Mouse (Mus musculus): ENCODE data around the gene Hsd17b3. TPM values are rescaled to one million over a fixed set of nuclear protein-coding genes. Genes with fewer than 3 reads are reported as not detected.

The Hsd17b3 gene
- polyA plus RNA-seq, 1 experiment from 2014 or later = not detected

DNA sequence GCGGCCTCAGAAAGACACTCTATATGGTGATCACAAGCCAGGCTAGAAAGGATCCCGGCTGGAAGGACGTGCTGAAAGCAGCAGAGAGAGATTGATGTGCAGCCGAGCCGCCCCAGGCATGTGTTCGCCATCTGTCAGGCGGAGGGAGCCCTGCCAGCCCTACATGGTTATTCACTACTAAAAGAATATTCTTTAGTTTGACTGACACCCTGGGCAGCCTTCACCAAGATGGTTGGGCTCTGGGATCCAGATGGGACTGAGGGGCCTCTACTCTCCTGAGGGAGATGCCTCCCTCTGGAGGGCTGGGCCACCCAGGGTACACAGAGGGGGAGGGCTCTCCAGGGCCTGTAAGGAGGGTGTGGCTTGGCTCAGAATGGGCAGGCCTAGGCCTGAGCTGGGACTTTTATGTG lies 68.1 kb downstream of the Hsd17b3 start:
- Histone ChIP-seq H3K4me1 (replicated peaks) (no peaks in the 10 kb centered on the region), H3K9me3 (replicated peaks) (no peaks in the 10 kb centered on the region), H3K4me2 (no peak overlapping the region), H3K9ac (no peak overlapping the region), H3K4me3 (replicated peaks) (no peak overlapping the region), H3K27ac (replicated peaks) (no peak overlapping the region), H3K27me3 (no peaks in the 10 kb centered on the region), H3K36me3 (replicated peaks) (no peaks in the 10 kb centered on the region)
- ATAC-seq (ENCODE audit: insufficient read depth) = no peak
- 54% methylated on average over 7 of the region's 7 CpGs for WGBS (ENCODE audit: insufficient replicate concordance)

DNA sequence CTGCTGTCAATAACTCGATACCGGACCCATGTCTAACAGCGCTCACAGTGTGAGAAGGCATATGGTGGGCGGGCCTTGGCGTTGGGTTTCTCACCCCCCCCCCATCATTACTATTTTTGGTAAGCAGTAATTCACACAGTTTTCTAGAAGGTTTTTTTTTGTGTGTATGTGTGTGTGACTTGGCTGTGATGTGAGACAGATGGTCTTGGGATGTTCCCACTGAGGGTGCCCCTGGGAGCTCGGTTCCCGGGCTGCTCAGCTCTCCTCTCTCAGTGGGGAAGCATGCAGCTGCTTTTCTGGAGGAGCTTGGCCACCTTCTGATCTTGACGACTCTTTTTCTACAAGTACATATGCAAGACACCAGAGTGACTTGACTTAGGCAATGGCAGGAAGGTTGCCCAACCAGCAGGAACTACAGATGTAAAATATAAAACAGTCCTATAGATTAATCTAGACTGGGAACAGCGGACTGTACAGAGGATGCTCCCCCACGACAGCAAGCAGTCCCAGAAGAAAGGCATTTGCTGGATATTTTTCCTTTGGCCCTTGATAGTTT lies 70.4 kb downstream of the Hsd17b3 start:
- Histone ChIP-seq H3K4me1 (replicated peaks) (no peaks in the 10 kb centered on the region), H3K9ac (no peak overlapping the region), H3K4me2 (no peak overlapping the region), H3K27ac (replicated peaks) (no peak overlapping the region), H3K27me3 (no peaks in the 10 kb centered on the region), H3K9me3 (replicated peaks) (no peaks in the 10 kb centered on the region), H3K36me3 (replicated peaks) (no peaks in the 10 kb centered on the region), H3K4me3 (replicated peaks) (no peak overlapping the region)
- no peak for ATAC-seq (ENCODE audit: insufficient read depth)
- 61% methylated on average over 10 of the region's 10 CpGs for WGBS (ENCODE audit: insufficient replicate concordance)

DNA sequence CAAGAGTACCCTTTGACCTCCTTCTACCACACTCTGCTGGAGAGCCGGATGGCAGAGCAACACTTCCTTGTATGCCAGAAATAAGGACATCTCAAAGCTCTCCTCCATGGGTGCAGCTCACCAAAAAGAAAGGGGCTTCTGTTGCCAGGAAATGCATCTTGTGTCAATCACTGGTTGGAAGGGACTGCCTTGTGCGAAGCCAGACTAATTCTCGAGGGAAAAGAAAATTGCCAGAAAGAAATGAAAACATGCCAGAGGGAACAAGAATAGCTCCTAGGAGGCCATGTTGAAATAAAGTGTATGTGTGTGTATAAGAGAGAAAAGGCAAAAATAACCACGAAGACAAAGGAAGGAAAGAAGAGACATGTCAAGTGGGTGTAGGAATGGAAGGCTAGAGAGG lies 73.0 kb downstream of the Hsd17b3 start:
- Histone ChIP-seq H3K4me1 (replicated peaks) (no peaks in the 10 kb centered on the region), H3K4me2 (no peak overlapping the region), H3K4me3 (replicated peaks) (no peak overlapping the region), H3K27ac (replicated peaks) (no peak overlapping the region), H3K9ac (no peak overlapping the region), H3K9me3 (replicated peaks) (no peaks in the 10 kb centered on the region), H3K27me3 (no peaks in the 10 kb centered on the region), H3K36me3 (replicated peaks) (no peaks in the 10 kb centered on the region)
- ATAC-seq (ENCODE audit: insufficient read depth) = no peak
- WGBS (ENCODE audit: insufficient replicate concordance) = 59% methylated on average over 4 of the region's 4 CpGs

DNA sequence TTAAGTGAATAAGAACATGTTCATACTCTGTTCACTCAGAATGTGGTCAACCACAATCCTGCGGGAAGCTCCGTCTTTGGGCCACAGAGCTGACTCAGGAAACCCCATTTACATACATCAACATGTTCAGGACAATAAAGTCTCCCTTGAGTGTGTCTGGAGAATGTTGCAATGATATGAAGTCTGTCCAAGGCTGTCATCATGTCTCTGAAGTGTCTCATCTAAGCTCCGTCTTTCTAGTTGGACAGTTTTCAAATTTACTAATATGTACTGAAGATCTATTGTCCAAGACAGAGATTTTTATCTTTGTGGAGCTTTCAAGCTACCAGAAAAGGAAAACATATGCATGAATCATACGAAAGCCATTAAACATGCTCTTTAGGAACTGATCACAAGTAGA lies 77.9 kb downstream of the Hsd17b3 start:
- Histone ChIP-seq H3K9ac (no peak overlapping the region), H3K4me1 (replicated peaks) (no peaks in the 10 kb centered on the region), H3K4me2 (no peak overlapping the region), H3K4me3 (replicated peaks) (no peak overlapping the region), H3K27me3 (no peaks in the 10 kb centered on the region), H3K36me3 (replicated peaks) (no peaks in the 10 kb centered on the region), H3K27ac (replicated peaks) (no peak overlapping the region), H3K9me3 (replicated peaks) (no peaks in the 10 kb centered on the region)
- WGBS (ENCODE audit: insufficient replicate concordance) = 44% methylated on average over 4 of the region's 4 CpGs
- no peak for ATAC-seq (ENCODE audit: insufficient read depth)

Other genes starting within 250 kb of the Hsd17b3 start
- 7.1 and 8.1 TPM in 2 replicates for gene Slc35d2, start 40.1 kb upstream of the Hsd17b3 start, polyA plus RNA-seq (2015; fragmentation: Nextera tagmentation; extraction: Ambion mirVana)
- 20.6 and 22.1 TPM in 2 replicates for gene Zfp367, start 64.0 kb upstream of the Hsd17b3 start, polyA plus RNA-seq (2015; fragmentation: Nextera tagmentation; extraction: Ambion mirVana)
- 10.0 and 11.3 TPM in 2 replicates for gene Habp4, start 72.6 kb upstream of the Hsd17b3 start, polyA plus RNA-seq (2015; fragmentation: Nextera tagmentation; extraction: Ambion mirVana)
- gene Cdc14b, start 186.1 kb upstream of the Hsd17b3 start, polyA plus RNA-seq (2015; fragmentation: Nextera tagmentation; extraction: Ambion mirVana) = 8.6 and 8.8 TPM in 2 replicates
- 19.6 and 20.2 TPM in 2 replicates for gene Aaed1, start 223.5 kb upstream of the Hsd17b3 start, polyA plus RNA-seq (2015; fragmentation: Nextera tagmentation; extraction: Ambion mirVana)

Measured in liver, embryonic 15.5 days (tissue).